Mouse (Mus musculus) embryonic stem cell, embryonic (primary cell): ENCODE measurements around the gene 1700067P10Rik.

ENCODE experiments used
- CTCF ChIA-PET, 4 experiments: fragments of 300-600 bp in 2 of 4; fragments of 350-600 bp in 2 of 4; sonication (Branson Sonifier 250); formaldehyde crosslinking; loops; one replicate each; lab custom pipeline; 2022; ENCODE audit warnings: inconsistent platforms in 2 of 4; lab: Charles Lee
- POLR2A ChIA-PET, 4 experiments: fragments of 300-600 bp in 2 of 4; fragments of 350-600 bp in 2 of 4; sonication (Branson Sonifier 250); formaldehyde crosslinking; loops; one replicate each; lab custom pipeline; 2022; ENCODE audit warnings: antibody characterized with exemption in 4 of 4, inconsistent platforms in 1 of 4; lab: Charles Lee

Gene 1700067P10Rik

GRCm38 (mm10) chr17:48089019-48089418 lies at the start of gene 1700067P10Rik:
Gene 1700067P10Rik, plus strand, starts transcription at chr17:48089319.
- ChIA-PET CTCF (interaction anchor here in 2 of 4 experiments (0.6 to 3.6 kb wide), 5 partner anchors 8 to 57 kb away, joined by 3 to 20 read pairs (median 3); no protein-coding TSS in a partner anchor), POLR2A (interaction anchor here in 1 of 4 experiments (1.4 kb wide), 1 partner anchor 43 kb away, joined by 3 read pairs; no protein-coding TSS in a partner anchor)

- ChIA-PET CTCF (interaction anchor here (0.6 to 4.3 kb wide), 43 partner anchors 9 to 547 kb away, joined by 3 to 45 read pairs (median 4); partner anchors contain the start of genes Gm21981 (in 1 of the 4), Prickle4 (in 1 of the 4) and Taf8 (in 1 of the 4)), POLR2A (interaction anchor here in 3 of 4 experiments (0.6 to 2.9 kb wide), 39 partner anchors 8 to 572 kb away, joined by 3 to 12 read pairs (median 4); partner anchors contain the start of genes Foxp4 (in 2 of the 3) and Pgc (in 1 of the 3))
Measured at GRCm38 (mm10) chr17:48041351-48042287, 47.5 kb upstream of the 1700067P10Rik start.

GRCm38 (mm10) chr17:48043154-48043880 lies 45.8 kb upstream of the 1700067P10Rik start:
- ChIA-PET POLR2A (interaction anchor here in 3 of 4 experiments (0.5 to 2.9 kb wide), 19 partner anchors 9 to 327 kb away, joined by 3 to 12 read pairs (median 4); partner anchors contain the start of gene Foxp4 (in 2 of the 3)), CTCF (interaction anchor here in 3 of 4 experiments (0.6 to 4.3 kb wide), 22 partner anchors 9 to 621 kb away, joined by 3 to 45 read pairs (median 5); no protein-coding TSS in a partner anchor)

- CTCF ChIA-PET: interaction anchor here (0.5 to 3.1 kb wide), 77 partner anchors 8 to 421 kb away, joined by 3 to 24 read pairs (median 4); partner anchors contain the start of gene Mdfi (in 1 of the 4)
- POLR2A ChIA-PET: interaction anchor here in 2 of 4 experiments (0.7 to 1.2 kb wide), 5 partner anchors 8 to 200 kb away, joined by 3 to 5 read pairs (median 3); partner anchors contain the start of gene 1700067P10Rik (in 1 of the 2)
Measured at GRCm38 (mm10) chr17:48045631-48046030, 43.5 kb upstream of the 1700067P10Rik start.

- CTCF ChIA-PET: interaction anchor here (0.5 to 1.7 kb wide), 8 partner anchors 10 to 259 kb away, joined by 3 to 6 read pairs (median 4); no protein-coding TSS in a partner anchor
- POLR2A ChIA-PET: no interaction called here
Measured at GRCm38 (mm10) chr17:48051638-48052337, 37.3 kb upstream of the 1700067P10Rik start.

DNA sequence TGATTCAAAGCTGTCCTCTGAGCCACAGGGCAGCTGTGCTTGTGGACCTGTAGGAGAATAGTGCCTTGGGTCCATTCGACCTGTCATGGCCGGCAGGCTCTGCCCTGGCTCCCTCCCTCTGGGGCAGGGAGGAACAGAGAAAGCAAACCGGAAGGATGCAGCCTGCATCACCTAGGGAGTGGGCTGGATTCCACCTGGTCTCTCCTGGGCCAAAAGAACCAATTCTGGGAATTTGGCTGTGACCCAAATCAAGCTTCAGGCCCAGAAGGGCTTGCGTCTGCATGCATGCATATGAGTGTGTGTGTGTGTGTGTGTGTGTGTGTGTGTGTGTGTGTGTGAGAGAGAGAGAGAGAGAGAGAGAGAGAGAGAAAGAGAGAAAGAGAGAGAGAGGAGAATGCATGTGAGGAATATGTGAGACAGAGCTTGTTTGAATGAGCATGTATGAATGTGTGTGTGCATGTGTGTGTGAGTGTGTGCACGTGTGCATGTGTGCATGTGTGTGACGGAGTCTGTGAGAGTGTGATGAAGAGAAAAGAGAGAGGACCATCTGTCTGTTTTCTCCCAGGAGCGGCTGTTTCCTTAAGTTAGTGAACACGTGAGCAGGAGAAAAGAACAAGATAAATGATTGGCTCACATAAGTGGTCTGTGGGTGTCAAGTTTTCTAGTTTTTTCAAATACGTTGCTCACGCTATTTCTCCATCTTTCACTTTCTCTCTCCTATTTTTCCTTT lies 36.6 kb upstream of the 1700067P10Rik start:
- ChIA-PET CTCF (interaction anchor here (0.5 to 1.3 kb wide), 6 partner anchors 11 to 169 kb away, joined by 3 to 5 read pairs (median 3); no protein-coding TSS in a partner anchor), POLR2A (no interaction called here)

DNA sequence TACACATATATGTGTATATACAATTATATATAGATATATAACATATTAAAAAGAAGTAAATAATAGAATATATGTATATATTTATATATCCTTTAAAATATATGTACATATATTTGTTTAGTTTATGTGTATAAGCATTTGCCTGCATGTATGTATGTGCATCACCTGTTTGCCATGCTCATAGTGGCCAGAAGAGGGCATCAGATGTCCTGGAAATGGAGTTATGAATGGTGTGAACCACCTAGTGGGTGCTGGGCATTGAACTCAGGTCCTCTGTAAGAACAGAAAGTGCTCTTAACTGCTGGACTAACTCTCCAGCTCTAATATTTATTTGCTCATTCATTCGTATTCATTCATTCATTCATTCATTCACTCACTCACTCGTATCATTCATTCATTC lies 35.5 kb upstream of the 1700067P10Rik start:
- CTCF ChIA-PET: interaction anchor here in 3 of 4 experiments (0.6 to 0.8 kb wide), 4 partner anchors 8 to 301 kb away, joined by 3 read pairs; no protein-coding TSS in a partner anchor

DNA sequence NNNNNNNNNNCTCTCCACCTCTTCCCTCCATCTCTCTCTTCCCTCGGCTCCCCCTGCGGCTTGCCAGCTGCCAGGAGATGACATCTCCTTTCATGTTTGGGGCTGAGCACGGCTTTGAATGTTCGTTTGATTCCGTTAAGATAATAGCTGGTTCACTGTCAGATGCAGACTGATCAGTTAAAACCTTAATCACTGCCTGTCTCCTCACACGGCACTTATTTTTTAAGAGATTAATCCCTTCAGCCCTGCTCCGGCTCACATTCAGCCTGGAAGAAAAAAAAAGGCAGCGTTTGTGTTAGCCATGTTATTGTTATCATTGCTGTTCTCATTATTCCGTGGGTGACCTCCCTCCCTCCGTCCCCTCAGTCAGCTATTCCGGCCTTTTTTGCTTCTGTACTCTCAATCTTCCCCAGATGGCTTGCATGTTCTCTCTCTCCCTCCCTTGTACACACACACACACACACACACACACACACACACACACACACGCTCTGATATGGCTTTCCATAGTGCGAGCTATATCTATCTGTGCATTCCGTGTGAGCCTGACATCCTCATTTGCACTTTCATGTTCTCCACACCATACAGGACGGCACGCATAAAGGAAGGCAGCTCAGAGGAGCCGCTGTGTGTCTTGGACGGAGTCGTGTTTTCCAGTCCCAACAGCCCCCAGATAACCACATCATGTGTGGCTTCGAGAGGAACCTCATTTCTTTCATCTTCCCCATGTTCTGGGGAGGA lies 33.9 kb upstream of the 1700067P10Rik start:
- ChIA-PET CTCF (interaction anchor here in 3 of 4 experiments (1.1 to 4.1 kb wide), 3 partner anchors 9 to 10 kb away, joined by 3 to 15 read pairs (median 3); no protein-coding TSS in a partner anchor), POLR2A (interaction anchor here in 2 of 4 experiments (0.6 to 1.9 kb wide), 5 partner anchors 11 to 182 kb away, joined by 3 to 5 read pairs (median 3); no protein-coding TSS in a partner anchor)

More for the DNA sequence above, 35.5 kb upstream of the 1700067P10Rik start:
- POLR2A ChIA-PET: interaction anchor here in 1 of 4 experiments (1.3 kb wide), 1 partner anchor 13 kb away, joined by 4 read pairs; no protein-coding TSS in a partner anchor

DNA sequence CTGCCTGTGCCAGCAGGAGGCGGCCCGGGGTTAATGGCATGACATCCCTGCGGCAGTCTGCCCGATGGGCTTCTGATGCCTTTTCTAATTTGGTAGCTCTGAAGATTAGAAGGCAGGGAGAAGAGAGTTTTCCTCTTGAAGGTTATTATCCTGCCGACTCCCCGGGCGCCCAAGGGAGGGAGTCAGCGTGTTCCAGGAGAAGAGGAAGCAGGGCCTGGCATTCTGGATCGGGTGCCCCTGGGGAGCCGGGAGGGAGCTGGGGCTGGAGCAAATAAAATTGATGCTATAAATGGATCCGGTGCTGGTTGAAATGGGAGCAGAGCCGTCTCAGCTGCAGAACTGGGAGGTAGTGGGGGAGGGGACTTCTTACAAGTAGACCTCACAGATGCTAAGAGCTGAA lies 31.7 kb upstream of the 1700067P10Rik start:
- CTCF ChIA-PET: interaction anchor here (1.1 to 4.1 kb wide), 7 partner anchors 11 to 62 kb away, joined by 3 to 15 read pairs (median 5); no protein-coding TSS in a partner anchor
- POLR2A ChIA-PET: interaction anchor here in 1 of 4 experiments (0.6 kb wide), 1 partner anchor 462 kb away, joined by 3 read pairs; no protein-coding TSS in a partner anchor

DNA sequence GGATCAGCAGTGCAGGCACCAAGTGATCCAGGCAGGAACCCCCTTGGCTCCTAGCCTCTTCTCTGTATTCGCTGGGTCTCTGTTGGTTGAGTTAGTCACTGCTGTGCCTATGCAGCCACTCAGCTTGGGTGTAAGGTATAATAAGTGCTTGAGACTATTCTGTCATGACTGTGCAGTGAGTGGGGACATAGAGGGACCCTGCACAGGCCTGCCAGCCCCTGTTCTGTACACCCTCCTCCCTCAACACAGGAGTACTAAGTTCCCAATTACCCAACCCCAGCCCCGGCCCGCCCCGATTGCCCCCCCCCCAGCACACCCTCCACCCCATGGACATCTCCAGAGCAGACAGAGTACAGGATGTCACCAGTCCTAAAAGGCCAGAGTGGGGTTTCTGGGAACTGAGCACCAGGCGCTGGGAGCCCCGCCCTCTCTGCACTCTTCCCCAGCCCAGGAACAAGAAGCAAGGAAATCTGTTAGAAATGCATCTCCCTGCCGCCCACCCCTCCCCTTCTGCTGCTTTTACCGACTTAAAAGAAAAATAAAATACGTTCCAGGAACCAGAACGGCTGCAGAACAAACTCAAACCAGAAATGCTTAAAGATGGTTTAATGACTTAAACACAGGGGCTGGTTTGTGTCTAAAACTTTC lies 24.8 kb upstream of the 1700067P10Rik start:
- ChIA-PET CTCF (interaction anchor here in 2 of 4 experiments (0.8 to 1.6 kb wide), 2 partner anchors 19 to 36 kb away, joined by 3 to 4 read pairs; no protein-coding TSS in a partner anchor), POLR2A (interaction anchor here in 2 of 4 experiments (0.7 kb wide), 2 partner anchors 16 to 47 kb away, joined by 3 read pairs; no protein-coding TSS in a partner anchor)

- CTCF ChIA-PET: interaction anchor here in 3 of 4 experiments (0.6 to 2.7 kb wide), 4 partner anchors 19 to 231 kb away, joined by 3 to 9 read pairs (median 4); partner anchors contain the start of gene Mdfi (in 1 of the 3)
- POLR2A ChIA-PET: interaction anchor here in 2 of 4 experiments (0.7 to 0.8 kb wide), 2 partner anchors 36 to 47 kb away, joined by 3 to 5 read pairs; no protein-coding TSS in a partner anchor
Measured at GRCm38 (mm10) chr17:48065081-48065501, 24.0 kb upstream of the 1700067P10Rik start.

- CTCF ChIA-PET: interaction anchor here in 2 of 4 experiments (1.0 to 2.7 kb wide), 2 partner anchors 21 to 34 kb away, joined by 3 to 9 read pairs; no protein-coding TSS in a partner anchor
Measured at GRCm38 (mm10) chr17:48067083-48067614, 22.0 kb upstream of the 1700067P10Rik start.

GRCm38 (mm10) chr17:48067729-48068128 lies 21.4 kb upstream of the 1700067P10Rik start:
- ChIA-PET POLR2A (interaction anchor here in 1 of 4 experiments (1.4 kb wide), 1 partner anchor 14 kb away, joined by 4 read pairs; no protein-coding TSS in a partner anchor), CTCF (interaction anchor here in 2 of 4 experiments (1.0 to 2.7 kb wide), 2 partner anchors 22 to 33 kb away, joined by 3 to 9 read pairs; no protein-coding TSS in a partner anchor)

More at GRCm38 (mm10) chr17:48067083-48067614, 22.0 kb upstream of the 1700067P10Rik start:
- POLR2A ChIA-PET: interaction anchor here in 1 of 4 experiments (1.4 kb wide), 1 partner anchor 13 kb away, joined by 4 read pairs; no protein-coding TSS in a partner anchor

- POLR2A ChIA-PET: interaction anchor here in 1 of 4 experiments (0.5 kb wide), 1 partner anchor 17 kb away, joined by 3 read pairs; no protein-coding TSS in a partner anchor
- CTCF ChIA-PET: interaction anchor here in 2 of 4 experiments (0.6 to 1.5 kb wide), 3 partner anchors 11 to 281 kb away, joined by 3 read pairs; no protein-coding TSS in a partner anchor
Measured at GRCm38 (mm10) chr17:48080626-48081025, 8.5 kb upstream of the 1700067P10Rik start.
